Comparison of ENCODE assay signal across 8 mouse cellular contexts in the genomic region with DNA sequence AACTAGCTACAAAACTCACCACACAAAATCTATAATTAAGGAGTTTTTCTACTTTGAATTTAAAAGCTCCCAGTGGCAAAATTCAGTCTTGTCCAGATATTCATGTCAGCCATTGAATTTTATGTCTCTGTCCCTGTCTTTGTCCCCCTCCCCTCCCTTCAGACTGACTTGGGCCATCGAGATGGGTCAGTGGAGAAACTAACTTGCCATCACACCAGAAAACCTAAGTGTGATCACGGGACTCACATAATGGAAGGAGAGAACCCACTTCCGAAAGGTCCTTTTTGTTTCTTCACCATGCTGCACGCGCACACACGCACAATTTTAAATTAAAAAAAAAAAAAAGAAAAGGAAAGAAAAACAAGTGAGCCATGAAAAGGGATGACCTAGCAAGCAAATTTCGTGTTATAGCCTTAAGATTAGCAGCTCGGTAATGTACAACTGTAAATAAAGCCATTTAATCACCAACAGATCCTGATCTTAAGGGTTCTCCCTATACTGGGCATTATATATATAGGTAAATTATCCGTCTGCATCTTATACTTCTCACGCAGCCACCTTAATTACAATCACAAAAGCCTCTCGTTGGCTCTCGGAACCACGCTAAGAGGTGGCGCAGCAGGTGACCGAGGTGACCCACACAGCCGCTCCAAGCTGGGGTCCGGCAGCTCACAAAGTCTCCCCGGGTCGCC. TPM values are rescaled to one million over a fixed set of nuclear protein-coding genes. Genes with fewer than 3 reads are reported as not detected.
A peak's percentile ranks its signal among the peaks of the same experiment; 100 is the strongest.
DNase-seq lines count a peak whose midpoint lies in the region; ATAC-seq lines count a peak whose summit lies in the region.

No protein-coding gene starts in this region.

- peak overlapping the region; percentile 76 for H3K4me2 ChIP-seq in lung, embryonic 15.5 days
- peak overlapping the region; percentile 65 for H3K4me2 ChIP-seq in midbrain, embryonic 11.5 days

- peak overlapping the region; percentile 62 for H3K4me3 ChIP-seq in lung, embryonic 15.5 days
- peak overlapping the region; percentile 82 for H3K4me3 ChIP-seq in brown adipose tissue, adult 24 weeks (ENCODE audit: insufficient read depth, low read depth, low read length)
- H3K4me3 ChIP-seq in midbrain, embryonic 11.5 days (ENCODE audit: low read depth, low read length): peak overlapping the region; percentile 70

- peak overlapping the region; percentile 72 for H3K27ac ChIP-seq in lung, embryonic 15.5 days
- H3K27ac ChIP-seq in brown adipose tissue, adult 24 weeks (replicated peaks; ENCODE audit: low read depth, low read length): peak overlapping the region; percentile 53; the same call in 1 of the 2 replicates
- H3K27ac ChIP-seq in midbrain, embryonic 11.5 days (ENCODE audit: low read depth, low read length): no peak overlapping the region; the same call in 1 of the 2 replicates

- peaks cover 7% of the 10 kb centered on the region; the same call in 1 of the 2 replicates for H3K4me1 ChIP-seq in lung, embryonic 15.5 days
- H3K4me1 ChIP-seq in brown adipose tissue, adult 24 weeks (ENCODE audit: control insufficient read depth, insufficient read depth, insufficient read length, low read length): no peaks in the 10 kb centered on the region
- peaks cover 5% of the 10 kb centered on the region for H3K4me1 ChIP-seq in midbrain, embryonic 11.5 days (ENCODE audit: control insufficient read depth, insufficient read depth, low read length)

- no peaks in the 10 kb centered on the region for H3K9me3 ChIP-seq in lung, embryonic 15.5 days
- no peaks in the 10 kb centered on the region for H3K9me3 ChIP-seq in midbrain, embryonic 11.5 days (ENCODE audit: control insufficient read depth, low read length)

- WGBS in lung, embryonic 15.5 days: 2% methylated on average over 19 of the region's 19 CpGs
- 3% methylated on average over 19 of the region's 19 CpGs for WGBS in midbrain, embryonic 11.5 days

- 0 out of 2 replicates have a peak, but pooled peaks cover 11% of the 10 kb centered on the region for H3K36me3 ChIP-seq in lung, embryonic 15.5 days
- no peaks in the 10 kb centered on the region for H3K36me3 ChIP-seq in midbrain, embryonic 11.5 days (ENCODE audit: control insufficient read depth, insufficient read depth, low read length)

- H3K27me3 ChIP-seq in lung, embryonic 15.5 days: no peaks in the 10 kb centered on the region
- H3K27me3 ChIP-seq in midbrain, embryonic 11.5 days (ENCODE audit: control insufficient read depth, insufficient read depth, low read length): no peaks in the 10 kb centered on the region

- peak overlapping the region; percentile 72 for H3K9ac ChIP-seq in lung, embryonic 15.5 days
- peak overlapping the region; percentile 82 for H3K9ac ChIP-seq in midbrain, embryonic 11.5 days (ENCODE audit: low read length)

- ATAC-seq in lung, embryonic 15.5 days (ENCODE audit: borderline replicate concordance, extremely low read depth, low FRiP score, low TSS enrichment): no peak
- 0 out of 2 replicates have a peak, but pooled peaks have one; percentile 20 for ATAC-seq in midbrain, embryonic 11.5 days (ENCODE audit: low FRiP score)

- intact Hi-C loops in left cerebral cortex, postnatal 14 days (cut with DNase I): loop anchor here (2.0 kb wide), 1 partner anchor 46 kb away; a partner anchor contains a TSS

- no peak for DNase-seq in lung, adult 18-20 months
- peak; percentile 8 for DNase-seq in forelimb bud, embryonic 11.5 days (ENCODE audit: low read depth, low spot score)
- DNase-seq in midbrain, embryonic 11.5 days (ENCODE audit: low spot score, missing footprints): peak; percentile 86
- DNase-seq in left cerebral cortex, postnatal 14 days (ENCODE audit: low spot score in 2 of 2): no peak
- no peak for DNase-seq in frontal cortex, postnatal 36 days (ENCODE audit: low spot score in 2 of 2)
- DNase-seq in ovary, postnatal 10 days (ENCODE audit: low spot score): no peak

RNA-seq across cellular contexts. Expression of a gene that starts 0.5 kb away (rescaled TPM):
- polyA plus RNA-seq in lung, embryonic 15.5 days (2015; fragmentation: Nextera tagmentation; extraction: Ambion mirVana): 20.0 and 22.9 TPM in 2 replicates
- 4.4 and 5.7 TPM in 2 replicates for polyA plus RNA-seq in brown adipose tissue, adult 24 weeks (2012; ENCODE audit: insufficient read depth, insufficient read length, missing spikeins)
- 15.6 and 17.3 TPM in 2 replicates for polyA plus RNA-seq in midbrain, embryonic 11.5 days (2014; fragmentation: Nextera tagmentation; extraction: Ambion mirVana)
- 10 to 100 TPM; 19.6 to 20.2 TPM for total RNA-seq in left cerebral cortex, postnatal 14 days (2021)

RNA-seq across cellular contexts. Expression of a gene that starts 46.2 kb away (rescaled TPM):
- 302 and 307 TPM in 2 replicates for polyA plus RNA-seq in lung, embryonic 15.5 days (2015; fragmentation: Nextera tagmentation; extraction: Ambion mirVana)
- 121 and 134 TPM in 2 replicates for polyA plus RNA-seq in brown adipose tissue, adult 24 weeks (2012; ENCODE audit: insufficient read depth, insufficient read length, missing spikeins)
- polyA plus RNA-seq in midbrain, embryonic 11.5 days (2014; fragmentation: Nextera tagmentation; extraction: Ambion mirVana): 417 and 427 TPM in 2 replicates
- total RNA-seq in left cerebral cortex, postnatal 14 days (2021): 10 to 100 TPM; 95.7 to 95.9 TPM

RNA-seq across cellular contexts. Expression of a gene that starts 46.5 kb away (rescaled TPM):
- polyA plus RNA-seq in lung, embryonic 15.5 days (2015; fragmentation: Nextera tagmentation; extraction: Ambion mirVana): 36.1 and 36.9 TPM in 2 replicates
- 5.3 TPM in 2 replicates for polyA plus RNA-seq in brown adipose tissue, adult 24 weeks (2012; ENCODE audit: insufficient read depth, insufficient read length, missing spikeins)
- 39.5 and 39.6 TPM in 2 replicates for polyA plus RNA-seq in midbrain, embryonic 11.5 days (2014; fragmentation: Nextera tagmentation; extraction: Ambion mirVana)
- 10 to 100 TPM; 20.1 to 20.4 TPM for total RNA-seq in left cerebral cortex, postnatal 14 days (2021)

Comparison
In these comparisons a context has a peak if more than half of its experiments do, and no peak if none do; other contexts are left out.
1. DNase-seq: peak in forelimb bud, embryonic 11.5 days (single experiment) and midbrain, embryonic 11.5 days (single experiment); none in lung, adult 18-20 months (0 of 2), left cerebral cortex, postnatal 14 days (0 of 2), frontal cortex, postnatal 36 days (0 of 2) and ovary, postnatal 10 days (single experiment).
2. Peak in every context shown above with its lines, with median percentiles within 50 percentile points of each other: H3K4me3 ChIP-seq.